Mouse (Mus musculus): ENCODE results near the gene Pdzd7. TPM values are rescaled to one million over a fixed set of nuclear protein-coding genes. Genes with fewer than 3 reads are reported as not detected.

Pdzd7 gene
- total RNA-seq, 2 experiments from 2014 or later, result 4.1 to 4.7 TPM

Other genes with a start within 250 kb of the Pdzd7 start
- 10 to 100 TPM; 29.9 to 30.4 TPM for gene Slf2, start 114.6 kb downstream of the Pdzd7 start, total RNA-seq (2021)
- 10 to 100 TPM; 59.6 to 62.9 TPM for gene Sema4g, start 56.6 kb downstream of the Pdzd7 start, total RNA-seq (2021)
- gene Twnk, start 40.1 kb downstream of the Pdzd7 start, total RNA-seq (2021), result 10 to 100 TPM; 11.7 to 12.2 TPM
- 10 to 100 TPM; 48.1 to 50.1 TPM for gene Mrpl43, start 39.3 kb downstream of the Pdzd7 start, total RNA-seq (2021)
- 10 to 100 TPM; 24.5 to 25.6 TPM for gene Lzts2, start 31.3 kb downstream of the Pdzd7 start, total RNA-seq (2021)
- 100 to 1,000 TPM; 116 to 122 TPM for gene Sfxn3, start 1.8 kb upstream of the Pdzd7 start, total RNA-seq (2021)
- gene Kazald1, start 29.5 kb upstream of the Pdzd7 start, total RNA-seq (2021), result 1 to 10 TPM; 1.6 to 2.0 TPM
- gene Tlx1, start 105.0 kb upstream of the Pdzd7 start, total RNA-seq (2021), result not detected
- gene Lbx1, start 190.1 kb upstream of the Pdzd7 start, total RNA-seq (2021), result not detected